Mouse (Mus musculus): Measurements from ENCODE around the gene Grm7. TPM values are rescaled to one million over a fixed set of nuclear protein-coding genes. Genes with fewer than 3 reads are reported as not detected.

Grm7 gene
- polyA plus RNA-seq, 1 experiment, result 0.28 TPM

DNA sequence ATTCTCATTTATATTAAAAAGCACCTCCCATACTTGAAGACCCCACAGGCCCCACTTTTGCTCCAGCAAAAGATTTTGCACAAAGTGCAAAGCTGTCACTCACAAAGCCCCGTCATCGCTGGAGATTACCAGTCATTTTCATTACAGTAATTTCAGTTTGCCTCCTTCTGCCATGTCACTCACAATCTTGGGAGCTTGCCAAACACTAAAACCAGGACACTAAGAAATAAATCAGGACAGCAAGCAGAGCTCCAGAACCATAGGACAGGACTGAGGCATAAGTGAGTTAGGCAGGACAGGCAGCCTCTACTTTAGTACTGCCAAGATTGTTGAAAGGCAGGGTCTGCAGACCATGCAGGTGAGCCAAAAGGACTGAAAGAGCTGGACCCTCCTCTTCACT lies 884.6 kb downstream of the Grm7 start:
- TF ChIP-seq E2F4 (IDR thresholded peaks at IDR 0.05; ENCODE audit: insufficient read depth) (no peak), REST (IDR thresholded peaks at IDR 0.05; ENCODE audit: insufficient read depth, insufficient read length) (no peak), MYOD1 (IDR thresholded peaks at IDR 0.05; ENCODE audit: control insufficient read depth in 1 of 3, insufficient read length in 2 of 3, low read depth in 2 of 3) (no peak), TCF12 (IDR thresholded peaks at IDR 0.05; ENCODE audit: insufficient read depth, poor library complexity, severe bottlenecking) (no peak), SRF (IDR thresholded peaks at IDR 0.05; ENCODE audit: control insufficient read depth, insufficient read length, low read depth) (no peak), CEBPB (IDR thresholded peaks at IDR 0.05; ENCODE audit: insufficient read depth, poor library complexity, severe bottlenecking) (no peak), TCF3 (IDR thresholded peaks at IDR 0.05; ENCODE audit: insufficient read length, low read depth) (no peak), POLR2A (IDR thresholded peaks at IDR 0.05; ENCODE audit: insufficient read length, low read depth) (no peak), MYOG (IDR thresholded peaks at IDR 0.05; ENCODE audit: control insufficient read depth in 1 of 3, insufficient read depth in 1 of 3, insufficient read length in 2 of 3, low read depth in 2 of 3) (no peak)

DNA sequence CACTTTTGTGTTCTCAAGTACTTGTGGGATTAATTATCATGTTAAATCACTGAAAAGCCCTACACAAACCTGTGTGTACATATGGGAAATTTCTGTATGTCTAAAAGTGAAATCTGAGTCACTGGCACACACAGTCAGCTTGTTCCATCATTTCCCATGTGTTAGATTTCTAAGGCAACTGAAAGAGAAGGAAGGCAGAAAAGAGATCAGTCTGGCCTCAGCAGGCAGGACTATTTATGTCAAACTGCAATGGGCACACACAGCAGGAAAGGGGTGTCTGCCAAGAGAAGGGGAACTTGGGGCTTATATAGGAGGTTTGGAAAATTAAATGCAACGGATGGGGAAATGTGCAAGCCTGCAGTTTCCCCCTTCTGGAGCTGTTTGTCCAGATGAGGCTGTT lies 913.2 kb downstream of the Grm7 start:
- Histone ChIP-seq H3ac (ENCODE audit: control insufficient read depth, insufficient read length) (no peak overlapping the region), H3K4me3 (no peak overlapping the region), H3K36me3 (ENCODE audit: control insufficient read depth, insufficient read depth) (no peaks in the 10 kb centered on the region), H3K4me2 (ENCODE audit: low read depth) (no peak overlapping the region), H3K79me2 (ENCODE audit: control insufficient read depth, insufficient read depth) (no peaks in the 10 kb centered on the region), H3K27me3 (ENCODE audit: control insufficient read depth, insufficient read depth, insufficient read length) (no peaks in the 10 kb centered on the region)
- TF ChIP-seq SRF (IDR thresholded peaks at IDR 0.05; ENCODE audit: control insufficient read depth, insufficient read length, low read depth) (no peak), E2F4 (IDR thresholded peaks at IDR 0.05; ENCODE audit: insufficient read depth) (no peak), POLR2A (IDR thresholded peaks at IDR 0.05; ENCODE audit: insufficient read length, low read depth) (no peak), REST (IDR thresholded peaks at IDR 0.05; ENCODE audit: insufficient read depth, insufficient read length) (no peak), POLR2AphosphoS2 (IDR thresholded peaks at IDR 0.05; ENCODE audit: insufficient read length, low read depth) (no peak), MYOG (IDR thresholded peaks at IDR 0.05; ENCODE audit: control insufficient read depth in 1 of 3, insufficient read depth in 1 of 3, insufficient read length in 2 of 3, low read depth in 2 of 3) (no peak), USF1 (IDR thresholded peaks at IDR 0.05; ENCODE audit: low read depth) (no peak), TCF3 (IDR thresholded peaks at IDR 0.05; ENCODE audit: insufficient read length, low read depth) (no peak), TCF12 (IDR thresholded peaks at IDR 0.05; ENCODE audit: insufficient read depth, poor library complexity, severe bottlenecking) (no peak), MYOD1 (IDR thresholded peaks at IDR 0.05; ENCODE audit: control insufficient read depth in 1 of 3, insufficient read length in 2 of 3, low read depth in 2 of 3) (no peak), MAX (IDR thresholded peaks at IDR 0.05; ENCODE audit: low read depth) (no peak), CEBPB (IDR thresholded peaks at IDR 0.05; ENCODE audit: insufficient read depth, poor library complexity, severe bottlenecking) (no peak)

More for the DNA sequence above, 884.6 kb downstream of the Grm7 start:
- Histone ChIP-seq H3K4me2 (ENCODE audit: low read depth) (no peak overlapping the region), H3K79me2 (ENCODE audit: control insufficient read depth, insufficient read depth) (no peaks in the 10 kb centered on the region), H3K27me3 (ENCODE audit: control insufficient read depth, insufficient read depth, insufficient read length) (no peaks in the 10 kb centered on the region), H3ac (ENCODE audit: control insufficient read depth, insufficient read length) (no peak overlapping the region), H3K36me3 (ENCODE audit: control insufficient read depth, insufficient read depth) (no peaks in the 10 kb centered on the region), H3K4me3 (no peak overlapping the region)

DNA sequence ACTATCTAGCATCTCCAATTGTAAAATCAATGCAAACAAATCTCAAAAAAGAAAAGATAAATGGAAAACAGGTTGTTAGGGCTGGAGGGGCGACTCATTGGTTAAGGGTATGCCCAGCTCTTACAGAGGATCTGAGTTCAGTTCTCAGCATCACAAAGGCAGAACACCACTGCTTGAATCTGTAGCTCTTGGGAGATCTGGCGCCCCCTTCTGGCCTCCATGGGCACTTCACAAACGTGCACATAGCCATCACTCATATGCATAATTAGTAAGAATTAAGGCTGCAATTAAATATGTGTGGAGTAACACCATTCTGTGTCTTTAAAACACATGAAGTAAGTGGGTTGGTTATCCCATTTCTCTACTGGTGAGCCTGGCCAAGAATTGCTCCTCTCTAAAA lies 914.1 kb downstream of the Grm7 start:
- TF ChIP-seq POLR2AphosphoS2 (IDR thresholded peaks at IDR 0.05; ENCODE audit: insufficient read length, low read depth) (no peak), MAX (IDR thresholded peaks at IDR 0.05; ENCODE audit: low read depth) (no peak), MYOG (IDR thresholded peaks at IDR 0.05; ENCODE audit: control insufficient read depth in 1 of 3, insufficient read depth in 1 of 3, insufficient read length in 2 of 3, low read depth in 2 of 3) (no peak), TCF12 (IDR thresholded peaks at IDR 0.05; ENCODE audit: insufficient read depth, poor library complexity, severe bottlenecking) (no peak), CEBPB (IDR thresholded peaks at IDR 0.05; ENCODE audit: insufficient read depth, poor library complexity, severe bottlenecking) (no peak), E2F4 (IDR thresholded peaks at IDR 0.05; ENCODE audit: insufficient read depth) (no peak), TCF3 (IDR thresholded peaks at IDR 0.05; ENCODE audit: insufficient read length, low read depth) (no peak), POLR2A (IDR thresholded peaks at IDR 0.05; ENCODE audit: insufficient read length, low read depth) (no peak), USF1 (IDR thresholded peaks at IDR 0.05; ENCODE audit: low read depth) (no peak), SRF (IDR thresholded peaks at IDR 0.05; ENCODE audit: control insufficient read depth, insufficient read length, low read depth) (no peak), REST (IDR thresholded peaks at IDR 0.05; ENCODE audit: insufficient read depth, insufficient read length) (no peak), MYOD1 (IDR thresholded peaks at IDR 0.05; ENCODE audit: control insufficient read depth in 1 of 3, insufficient read length in 2 of 3, low read depth in 2 of 3) (no peak)
- Histone ChIP-seq H3ac (ENCODE audit: control insufficient read depth, insufficient read length) (no peak overlapping the region), H3K36me3 (ENCODE audit: control insufficient read depth, insufficient read depth) (no peaks in the 10 kb centered on the region), H3K4me3 (no peak overlapping the region), H3K79me2 (ENCODE audit: control insufficient read depth, insufficient read depth) (no peaks in the 10 kb centered on the region), H3K27me3 (ENCODE audit: control insufficient read depth, insufficient read depth, insufficient read length) (no peaks in the 10 kb centered on the region), H3K4me2 (ENCODE audit: low read depth) (no peak overlapping the region)

DNA sequence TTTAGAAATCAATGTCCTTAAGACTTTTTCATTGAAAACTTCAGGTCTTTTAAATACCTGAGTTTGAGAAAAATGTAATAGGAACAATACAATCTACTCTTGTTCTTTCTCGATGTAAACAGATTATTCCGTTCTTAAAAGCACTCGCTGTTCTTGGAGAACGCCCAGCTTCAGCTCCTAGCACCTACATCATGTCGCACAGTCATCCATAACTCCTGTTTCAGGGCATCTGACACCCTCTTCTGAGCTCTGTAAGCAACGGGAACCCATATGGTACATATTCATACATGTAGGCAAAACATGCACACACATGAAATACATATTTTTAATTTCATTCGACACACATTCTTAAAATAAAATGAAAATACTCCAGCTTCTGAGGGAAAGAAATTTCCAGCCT lies 916.0 kb downstream of the Grm7 start:
- Histone ChIP-seq H3ac (ENCODE audit: control insufficient read depth, insufficient read length) (no peak overlapping the region), H3K4me3 (no peak overlapping the region), H3K4me2 (ENCODE audit: low read depth) (no peak overlapping the region), H3K79me2 (ENCODE audit: control insufficient read depth, insufficient read depth) (no peaks in the 10 kb centered on the region), H3K27me3 (ENCODE audit: control insufficient read depth, insufficient read depth, insufficient read length) (no peaks in the 10 kb centered on the region), H3K36me3 (ENCODE audit: control insufficient read depth, insufficient read depth) (no peaks in the 10 kb centered on the region)
- no peak for TF ChIP-seq USF1 (IDR thresholded peaks at IDR 0.05; ENCODE audit: low read depth)
- TF ChIP-seq POLR2A (IDR thresholded peaks at IDR 0.05; ENCODE audit: insufficient read length, low read depth), result no peak
- no peak for TF ChIP-seq MAX (IDR thresholded peaks at IDR 0.05; ENCODE audit: low read depth)
- TF ChIP-seq REST (IDR thresholded peaks at IDR 0.05; ENCODE audit: insufficient read depth, insufficient read length), result no peak
- no peak for TF ChIP-seq CEBPB (IDR thresholded peaks at IDR 0.05; ENCODE audit: insufficient read depth, poor library complexity, severe bottlenecking)

DNA sequence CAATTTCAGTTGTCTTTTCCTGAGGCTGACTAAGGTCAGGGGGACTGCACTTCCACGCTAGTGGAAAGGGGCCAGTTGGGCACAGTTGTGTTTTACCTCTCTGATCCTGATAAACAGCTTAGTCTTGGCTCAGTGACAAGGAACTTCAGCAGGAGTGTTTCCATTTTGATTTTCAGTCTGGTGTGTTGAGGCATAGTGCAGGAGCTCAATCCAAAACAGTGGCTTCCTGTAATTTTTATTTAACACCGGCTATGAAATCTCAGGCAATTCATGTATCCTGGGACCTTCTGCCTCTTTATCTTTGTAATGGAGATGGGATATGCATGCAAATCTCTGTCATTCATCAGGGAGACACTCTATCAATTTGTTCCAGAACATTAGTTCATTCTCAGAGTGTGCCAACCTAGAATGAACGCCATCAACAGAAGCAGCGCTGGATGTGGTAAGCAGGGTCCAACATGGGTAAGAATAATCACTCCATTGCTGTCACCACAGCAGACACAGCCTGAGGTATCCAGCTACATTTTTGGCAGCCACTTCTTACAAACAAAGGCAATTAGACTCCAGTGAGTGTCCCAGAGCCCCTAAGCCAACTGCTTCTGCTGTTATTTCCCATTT lies 926.2 kb downstream of the Grm7 start:
- no peak for TF ChIP-seq CEBPB (IDR thresholded peaks at IDR 0.05; ENCODE audit: insufficient read depth, poor library complexity, severe bottlenecking)
- TF ChIP-seq POLR2AphosphoS2 (IDR thresholded peaks at IDR 0.05; ENCODE audit: insufficient read length, low read depth), result no peak
- no peak for TF ChIP-seq TCF12 (IDR thresholded peaks at IDR 0.05; ENCODE audit: insufficient read depth, poor library complexity, severe bottlenecking)
- no peak for TF ChIP-seq E2F4 (IDR thresholded peaks at IDR 0.05; ENCODE audit: insufficient read depth)
- TF ChIP-seq MAX (IDR thresholded peaks at IDR 0.05; ENCODE audit: low read depth), result no peak
- no peak for TF ChIP-seq SRF (IDR thresholded peaks at IDR 0.05; ENCODE audit: control insufficient read depth, insufficient read length, low read depth)
- no peak for TF ChIP-seq REST (IDR thresholded peaks at IDR 0.05; ENCODE audit: insufficient read depth, insufficient read length)
- no peak for TF ChIP-seq USF1 (IDR thresholded peaks at IDR 0.05; ENCODE audit: low read depth)
- TF ChIP-seq MYOD1 (IDR thresholded peaks at IDR 0.05; ENCODE audit: control insufficient read depth in 1 of 3, insufficient read length in 2 of 3, low read depth in 2 of 3), result no peak
- TF ChIP-seq TCF3 (IDR thresholded peaks at IDR 0.05; ENCODE audit: insufficient read length, low read depth), result no peak
- no peak for TF ChIP-seq MYOG (IDR thresholded peaks at IDR 0.05; ENCODE audit: control insufficient read depth in 1 of 3, insufficient read depth in 1 of 3, insufficient read length in 2 of 3, low read depth in 2 of 3)
- no peak for TF ChIP-seq POLR2A (IDR thresholded peaks at IDR 0.05; ENCODE audit: insufficient read length, low read depth)
- Histone ChIP-seq H3K27me3 (ENCODE audit: control insufficient read depth, insufficient read depth, insufficient read length) (no peaks in the 10 kb centered on the region), H3K79me2 (ENCODE audit: control insufficient read depth, insufficient read depth) (no peaks in the 10 kb centered on the region), H3K36me3 (ENCODE audit: control insufficient read depth, insufficient read depth) (no peaks in the 10 kb centered on the region), H3K4me3 (no peak overlapping the region), H3K4me2 (ENCODE audit: low read depth) (no peak overlapping the region), H3ac (ENCODE audit: control insufficient read depth, insufficient read length) (no peak overlapping the region)
